Mouse (Mus musculus) embryonic fibroblast, embryonic 13.5 days (primary cell): ENCODE results near the gene Slc29a1.

Experiments
- CTCF ChIP-seq: IDR thresholded peaks from 2 replicates; pipeline ENCODE4 v1.5.1; 2011; ENCODE audit warnings: mild to moderate bottlenecking, control low read depth, low read length, moderate library complexity, borderline replicate concordance; ENCODE audit not compliant: insufficient read depth
- POLR2A ChIP-seq: IDR thresholded peaks from 2 replicates; pipeline ENCODE4 v1.6.1; 2011; ENCODE audit warnings: low read depth, mild to moderate bottlenecking, control low read depth, low read length, moderate library complexity

- no peak for TF ChIP-seq CTCF
- TF ChIP-seq POLR2A: no peak
Observed at GRCm38 (mm10) chr17:45616679-45617078, 17.3 kb upstream of the Slc29a1 start.
